Mouse (Mus musculus): Measurements from ENCODE around the gene Marc2.

- TF ChIP-seq CTCF (IDR thresholded peaks at IDR 0.05; ENCODE audit: extremely low read depth, insufficient read length, insufficient replicate concordance, low read depth, low read length) (no peak), POLR2A (IDR thresholded peaks at IDR 0.05; ENCODE audit: low read depth, low read length) (no peak)
These were observed 23.8 kb upstream of the Marc2 start for GRCm38 (mm10) chr1:184869939-184870565.
